Mouse (Mus musculus): ENCODE results near the gene Coro1b. TPM values are rescaled to one million over a fixed set of nuclear protein-coding genes. Genes with fewer than 3 reads are reported as not detected.
"Not testable (repeated sequence)": the region's sequence is repeated elsewhere in the genome, so short reads cannot be mapped to it uniquely, and the experiment has no call there.

Gene Coro1b
- polyA plus RNA-seq, 1 experiment from 2014 or later: 130 TPM

- WGBS: 96% methylated on average over 26 of the region's 26 CpGs
- no peak for DNase-seq (ENCODE audit: extremely low spot score, low spot score)
- H3K4me3 ChIP-seq: no peak overlapping the region
- no peaks in the 10 kb centered on the region for H3K9me3 ChIP-seq
- H3K27ac ChIP-seq: no peak overlapping the region
- no peaks in the 10 kb centered on the region for H3K27me3 ChIP-seq (ENCODE audit: poor library complexity, severe bottlenecking)
- H3K4me1 ChIP-seq: peaks cover 4% of the 10 kb centered on the region
- H3K36me3 ChIP-seq (replicated peaks): peaks cover 74% of the 10 kb centered on the region
These were observed 36.1 kb upstream of the Coro1b start for GRCm38 (mm10) chr19:4112063-4112960.

DNA sequence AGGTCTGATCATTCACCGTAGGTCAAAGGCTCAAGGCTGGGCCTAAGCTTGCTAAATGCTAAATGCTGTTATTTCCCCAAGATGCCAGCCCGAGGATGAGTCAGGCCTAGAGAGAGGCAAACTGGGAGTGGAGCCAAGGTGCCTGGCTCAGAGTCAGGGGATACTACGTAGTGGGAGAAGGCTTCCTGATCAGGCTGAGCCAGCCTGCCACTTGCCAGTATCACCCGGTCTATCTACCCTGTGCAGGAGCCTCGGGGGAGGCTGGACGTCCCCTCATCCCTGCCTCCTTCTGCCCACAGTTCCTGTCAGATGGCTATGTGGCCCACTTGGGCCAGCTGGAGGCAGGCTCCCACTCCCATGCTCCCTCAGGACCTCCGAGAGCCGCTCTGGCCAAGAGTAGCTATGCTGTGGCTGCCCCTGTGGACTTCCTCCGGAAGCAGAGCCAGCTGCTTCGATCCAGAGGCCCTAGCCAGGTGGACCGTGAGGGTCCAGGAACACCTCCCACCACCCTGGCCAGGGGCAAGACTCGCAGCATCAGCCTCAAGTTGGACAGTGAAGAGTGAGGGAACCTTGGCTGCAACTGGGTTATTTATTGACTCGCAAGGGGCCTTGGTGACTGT is 35.1 kb upstream of the Coro1b start:
- peaks cover 83% of the 10 kb centered on the region for H3K36me3 ChIP-seq (replicated peaks)
- H3K27ac ChIP-seq: no peak overlapping the region
- no peak for DNase-seq (ENCODE audit: extremely low spot score, low spot score)
- WGBS: 84% methylated on average over 13 of the region's 13 CpGs
- no peak overlapping the region for H3K4me3 ChIP-seq
- H3K27me3 ChIP-seq (ENCODE audit: poor library complexity, severe bottlenecking): no peaks in the 10 kb centered on the region
- H3K9me3 ChIP-seq: no peaks in the 10 kb centered on the region
- peaks cover 4% of the 10 kb centered on the region for H3K4me1 ChIP-seq

GRCm38 (mm10) chr19:4113806-4114230 is 34.6 kb upstream of the Coro1b start:
- WGBS: 74% methylated on average over 5 of the region's 5 CpGs
- Histone ChIP-seq H3K27me3 (ENCODE audit: poor library complexity, severe bottlenecking) (no peaks in the 10 kb centered on the region), H3K4me1 (peaks cover 4% of the 10 kb centered on the region), H3K27ac (no peak overlapping the region), H3K4me3 (no peak overlapping the region), H3K9me3 (no peaks in the 10 kb centered on the region), H3K36me3 (replicated peaks) (peaks cover 80% of the 10 kb centered on the region)
- DNase-seq (ENCODE audit: extremely low spot score, low spot score): no peak

- Histone ChIP-seq H3K9me3 (no peaks in the 10 kb centered on the region), H3K4me3 (no peak overlapping the region), H3K27ac (no peak overlapping the region), H3K27me3 (ENCODE audit: poor library complexity, severe bottlenecking) (no peaks in the 10 kb centered on the region), H3K36me3 (replicated peaks) (peaks cover 78% of the 10 kb centered on the region), H3K4me1 (peaks cover 4% of the 10 kb centered on the region)
- no peak for DNase-seq (ENCODE audit: extremely low spot score, low spot score)
- WGBS: 96% methylated on average over 10 of the region's 10 CpGs
These were observed 33.9 kb upstream of the Coro1b start for GRCm38 (mm10) chr19:4114551-4114950.

GRCm38 (mm10) chr19:4115144-4115543 is 33.3 kb upstream of the Coro1b start:
- Histone ChIP-seq H3K9me3 (no peaks in the 10 kb centered on the region), H3K27ac (no peak overlapping the region), H3K4me1 (peaks cover 6% of the 10 kb centered on the region), H3K4me3 (no peak overlapping the region), H3K36me3 (replicated peaks) (peaks cover 76% of the 10 kb centered on the region), H3K27me3 (ENCODE audit: poor library complexity, severe bottlenecking) (peaks cover 2% of the 10 kb centered on the region; the same call in 1 of the 2 replicates)
- DNase-seq (ENCODE audit: extremely low spot score, low spot score): no peak
- 96% methylated on average over 10 of the region's 10 CpGs for WGBS

DNA sequence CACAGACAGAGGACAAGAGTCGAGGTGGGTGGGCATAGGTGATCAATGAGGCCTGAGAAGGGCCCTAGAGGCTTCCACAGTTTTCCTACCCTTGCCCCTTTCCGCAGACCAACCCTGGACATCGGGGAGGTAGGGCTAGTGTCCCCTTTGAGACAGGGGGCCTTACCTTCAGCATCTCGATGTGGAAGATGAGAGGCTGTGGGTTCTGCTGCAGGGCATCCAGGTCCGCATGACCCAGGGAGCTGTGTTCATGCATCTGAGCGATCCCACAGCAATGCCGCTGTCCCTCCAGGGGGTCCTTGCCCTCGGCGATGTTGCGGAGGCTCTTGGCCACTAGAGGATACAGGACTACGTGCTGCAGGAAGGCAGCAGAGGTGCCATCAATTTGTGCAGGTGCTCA is 32.6 kb upstream of the Coro1b start:
- 83% methylated on average over 11 of the region's 11 CpGs for WGBS

DNA sequence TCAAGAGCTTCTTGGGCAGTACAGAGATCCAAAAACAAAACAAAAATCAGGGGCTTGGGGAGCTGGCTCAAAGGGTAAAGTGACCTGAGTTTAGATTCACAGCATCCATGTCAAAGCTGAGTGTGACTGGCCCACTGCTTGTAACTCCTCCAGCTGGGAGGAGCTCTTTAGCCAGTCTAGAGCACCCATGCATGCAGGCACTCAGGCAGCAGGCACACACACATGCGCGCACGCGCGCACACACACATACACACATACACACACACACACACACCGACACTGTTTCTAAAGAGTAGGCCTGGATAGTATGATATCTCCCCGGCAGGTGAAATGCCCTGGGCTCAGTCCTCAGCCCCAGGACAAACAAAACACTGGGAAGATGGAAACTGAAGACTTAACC is 31.4 kb upstream of the Coro1b start:
- peaks cover 7% of the 10 kb centered on the region; the same call in 1 of the 2 replicates for H3K27me3 ChIP-seq (ENCODE audit: poor library complexity, severe bottlenecking)
- 96% methylated on average over 7 of the region's 7 CpGs for WGBS
- H3K36me3 ChIP-seq (replicated peaks): peaks cover 63% of the 10 kb centered on the region

More for the DNA sequence above, 32.6 kb upstream of the Coro1b start:
- Histone ChIP-seq H3K9me3 (no peaks in the 10 kb centered on the region), H3K4me1 (peaks cover 13% of the 10 kb centered on the region), H3K27ac (no peak overlapping the region), H3K4me3 (no peak overlapping the region), H3K36me3 (replicated peaks) (peaks cover 73% of the 10 kb centered on the region), H3K27me3 (ENCODE audit: poor library complexity, severe bottlenecking) (peaks cover 7% of the 10 kb centered on the region; the same call in 1 of the 2 replicates)
- no peak for DNase-seq (ENCODE audit: extremely low spot score, low spot score)

DNA sequence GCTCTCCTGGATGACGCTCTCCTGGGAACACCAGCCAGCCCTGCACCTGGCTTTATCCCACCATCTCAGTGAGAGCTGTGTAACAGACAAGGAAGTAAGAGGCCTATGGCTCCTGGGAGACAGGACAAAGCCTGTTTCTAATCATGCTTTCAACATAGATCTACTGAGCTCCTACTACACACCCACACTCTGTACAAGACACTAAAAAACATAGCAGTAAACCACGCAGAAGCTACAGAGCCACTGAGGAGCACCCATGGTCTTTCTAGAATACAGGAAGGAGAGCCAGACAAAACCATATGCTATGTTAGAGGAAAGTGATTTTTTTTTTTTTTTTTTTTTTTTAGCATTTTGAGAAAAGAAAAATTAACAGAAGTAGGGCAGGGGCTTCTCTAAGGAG is 30.1 kb upstream of the Coro1b start:
- Histone ChIP-seq H3K36me3 (replicated peaks) (peaks cover 50% of the 10 kb centered on the region), H3K27me3 (ENCODE audit: poor library complexity, severe bottlenecking) (peaks cover 7% of the 10 kb centered on the region; the same call in 1 of the 2 replicates), H3K4me3 (no peak overlapping the region), H3K9me3 (no peaks in the 10 kb centered on the region), H3K27ac (no peak overlapping the region), H3K4me1 (peaks cover 21% of the 10 kb centered on the region)
- DNase-seq (ENCODE audit: extremely low spot score, low spot score): no peak
- WGBS: 96% methylated on average over 2 of the region's 2 CpGs

More for the DNA sequence above, 31.4 kb upstream of the Coro1b start:
- no peak overlapping the region for H3K27ac ChIP-seq
- peaks cover 22% of the 10 kb centered on the region for H3K4me1 ChIP-seq
- DNase-seq (ENCODE audit: extremely low spot score, low spot score): no peak
- H3K9me3 ChIP-seq: no peaks in the 10 kb centered on the region
- H3K4me3 ChIP-seq: no peak overlapping the region

DNA sequence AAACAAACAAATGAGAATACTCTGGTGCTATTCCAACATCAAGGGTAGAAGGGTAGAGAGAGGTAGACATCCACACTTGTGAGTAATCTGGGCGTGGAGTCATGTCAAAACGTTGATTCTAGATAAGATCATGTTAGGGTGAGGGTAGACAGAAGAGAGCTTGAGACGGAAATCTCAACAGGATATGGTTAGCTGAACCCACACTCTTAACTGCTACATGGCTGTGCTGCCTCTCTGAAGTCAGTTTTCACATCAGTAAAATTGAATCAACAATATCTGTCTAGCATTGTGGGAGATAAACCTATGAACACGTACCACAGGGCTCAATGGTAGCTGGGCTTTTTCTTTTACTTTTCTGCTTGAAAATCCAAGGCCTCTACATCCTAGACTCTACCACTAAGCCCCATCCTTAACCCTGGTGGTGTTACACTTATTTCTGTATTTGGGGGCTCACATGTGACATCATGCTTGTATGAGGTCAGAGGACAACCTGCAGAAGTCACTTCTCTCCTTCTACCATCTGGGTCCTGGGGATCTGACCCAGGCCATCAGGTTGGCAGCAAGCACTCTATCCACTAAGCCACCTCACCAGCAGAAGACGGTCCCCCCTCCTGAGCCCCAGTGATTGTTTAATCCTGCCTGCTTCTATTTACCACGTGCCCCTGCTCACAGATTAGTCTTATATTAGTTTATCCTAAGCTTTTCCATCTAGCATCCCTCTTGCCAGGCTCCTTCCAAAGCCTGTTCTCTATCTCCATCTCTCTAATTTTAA is 28.5 kb upstream of the Coro1b start:
- no peaks in the 10 kb centered on the region for H3K9me3 ChIP-seq
- DNase-seq (ENCODE audit: extremely low spot score, low spot score): no peak
- H3K4me3 ChIP-seq: peak overlapping the region; percentile 57; the same call in 1 of the 2 replicates
- no peak overlapping the region for H3K27ac ChIP-seq
- 89% methylated on average over 6 of the region's 6 CpGs for WGBS
- H3K36me3 ChIP-seq (replicated peaks): peaks cover 34% of the 10 kb centered on the region
- H3K4me1 ChIP-seq: peaks cover 18% of the 10 kb centered on the region
- H3K27me3 ChIP-seq (ENCODE audit: poor library complexity, severe bottlenecking): peaks cover 7% of the 10 kb centered on the region; the same call in 1 of the 2 replicates

DNA sequence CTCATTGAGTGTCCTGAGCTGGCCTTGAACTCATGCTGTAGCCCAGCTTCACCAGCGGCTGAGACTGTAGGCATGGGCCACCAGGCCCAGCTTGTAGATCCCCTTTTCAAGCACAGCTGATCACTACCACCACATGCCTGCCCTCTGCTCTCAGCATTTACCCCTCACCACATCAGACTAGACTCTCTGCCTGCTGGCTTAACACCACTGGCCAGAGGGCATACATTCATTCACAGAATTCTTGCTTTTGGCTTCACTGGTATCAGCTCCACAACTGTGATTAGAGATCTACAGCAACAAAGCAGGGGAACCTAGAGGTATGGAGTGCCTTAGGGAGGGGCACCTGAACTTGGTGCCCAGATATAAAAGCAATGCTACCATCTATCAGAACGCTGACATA is 27.9 kb upstream of the Coro1b start:
- Histone ChIP-seq H3K9me3 (no peaks in the 10 kb centered on the region), H3K36me3 (replicated peaks) (peaks cover 28% of the 10 kb centered on the region), H3K27ac (no peak overlapping the region), H3K27me3 (ENCODE audit: poor library complexity, severe bottlenecking) (peaks cover 7% of the 10 kb centered on the region; the same call in 1 of the 2 replicates), H3K4me3 (peak overlapping the region; percentile 57), H3K4me1 (peaks cover 23% of the 10 kb centered on the region)
- no peak for DNase-seq (ENCODE audit: extremely low spot score, low spot score)
- 91% methylated on average over 2 of the region's 2 CpGs for WGBS

GRCm38 (mm10) chr19:4121097-4121805 is 27.2 kb upstream of the Coro1b start:
- WGBS: 3% methylated on average over 38 of the region's 38 CpGs
- peak; percentile 96 for DNase-seq (ENCODE audit: extremely low spot score, low spot score)
- H3K9me3 ChIP-seq: no peaks in the 10 kb centered on the region
- H3K27me3 ChIP-seq (ENCODE audit: poor library complexity, severe bottlenecking): peaks cover 7% of the 10 kb centered on the region; the same call in 1 of the 2 replicates
- H3K4me1 ChIP-seq: peaks cover 23% of the 10 kb centered on the region
- peak overlapping the region; percentile 57 for H3K4me3 ChIP-seq
- H3K36me3 ChIP-seq (replicated peaks): peaks cover 21% of the 10 kb centered on the region
- peak overlapping the region; percentile 91 for H3K27ac ChIP-seq

- not testable (repeated sequence) for DNase-seq (ENCODE audit: extremely low spot score, low spot score); H3K27me3 ChIP-seq (ENCODE audit: poor library complexity, severe bottlenecking)
These were observed 26.5 kb upstream of the Coro1b start for GRCm38 (mm10) chr19:4121896-4122295.

More at GRCm38 (mm10) chr19:4121896-4122295, 26.5 kb upstream of the Coro1b start:
- H3K9me3 ChIP-seq, H3K4me3 ChIP-seq, H3K27ac ChIP-seq: not testable (repeated sequence)
- Histone ChIP-seq H3K4me1 (peaks cover 30% of the 10 kb centered on the region), H3K36me3 (replicated peaks) (peaks cover 15% of the 10 kb centered on the region)
- 56% methylated on average over 6 of the region's 6 CpGs for WGBS
